Mouse (Mus musculus) midbrain, embryonic 16.5 days (tissue): ENCODE results near the gene 2900011O08Rik. TPM values are rescaled to one million over a fixed set of nuclear protein-coding genes. Genes with fewer than 3 reads are reported as not detected.

Experiments
- microRNA-seq: library from miRNA; unstranded; fragments of <30 nt; microRNA quantifications from one replicate; pipeline ENCODE4, GENCODE M21; 2017
- polyA plus RNA-seq: library from polyadenylated mRNA; unstranded; fragments of >200 nt; fragmentation: Nextera tagmentation; extraction: Ambion mirVana; gene quantifications from 2 replicates; pipeline ENCODE4 v1.2.1, GENCODE M21; 2015

The 2900011O08Rik gene
- polyA plus RNA-seq, 1 experiment from 2014 or later = 216 TPM

Small RNAs within 50 kb of the gene (microRNA-seq; reads per million reads assigned to microRNA genes)
- not detected for gene Gm27671

Other genes with a start within 250 kb of the 2900011O08Rik start
- gene Rrn3, start 205.9 kb upstream of the 2900011O08Rik start, polyA plus RNA-seq = 88.3 and 96.1 TPM in 2 replicates
- 209 and 214 TPM in 2 replicates for gene Ntan1, start 167.8 kb upstream of the 2900011O08Rik start, polyA plus RNA-seq
- 74.4 and 76.4 TPM in 2 replicates for gene Pdxdc1, start 83.5 kb upstream of the 2900011O08Rik start, polyA plus RNA-seq
- gene Mpv17l, start 83.4 kb upstream of the 2900011O08Rik start, polyA plus RNA-seq = 32.3 and 41.5 TPM in 2 replicates
- 0.55 and 1.3 TPM in 2 replicates for gene Ifitm7, start 284 bp downstream of the 2900011O08Rik start, polyA plus RNA-seq
- 18.7 and 21.9 TPM in 2 replicates for gene Nde1, start 176.7 kb downstream of the 2900011O08Rik start, polyA plus RNA-seq
- gene Marf1, start 176.7 kb downstream of the 2900011O08Rik start, polyA plus RNA-seq = 16.0 and 16.4 TPM in 2 replicates